Mouse (Mus musculus): ENCODE results near the gene E030018B13Rik. TPM values are rescaled to one million over a fixed set of nuclear protein-coding genes. Genes with fewer than 3 reads are reported as not detected.

The E030018B13Rik gene
- total and polyA plus RNA-seq, 3 experiments = not detected

DNA sequence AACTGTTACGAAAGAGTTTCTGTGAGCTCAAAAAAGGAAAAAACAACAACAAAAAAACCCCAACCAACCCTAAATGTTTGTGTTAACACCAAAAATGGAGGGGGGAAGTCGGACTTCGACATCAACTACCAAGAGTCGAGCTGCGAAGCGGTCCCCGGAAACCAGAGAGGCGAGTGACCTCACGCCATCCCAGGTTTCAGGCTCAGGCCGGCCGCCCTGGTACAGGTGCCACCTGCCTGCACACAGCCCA lies 20.3 kb downstream of the E030018B13Rik start:
- peaks cover 73% of the 10 kb centered on the region for H3K4me1 ChIP-seq (ENCODE audit: insufficient read depth, low read depth, low read length)
- ATAC-seq (ENCODE audit: extremely low read depth, insufficient number of reproducible peaks, low FRiP score, poor library complexity, severe bottlenecking) (no peak), DNase-seq (ENCODE audit: low spot score) (no peak)

DNA sequence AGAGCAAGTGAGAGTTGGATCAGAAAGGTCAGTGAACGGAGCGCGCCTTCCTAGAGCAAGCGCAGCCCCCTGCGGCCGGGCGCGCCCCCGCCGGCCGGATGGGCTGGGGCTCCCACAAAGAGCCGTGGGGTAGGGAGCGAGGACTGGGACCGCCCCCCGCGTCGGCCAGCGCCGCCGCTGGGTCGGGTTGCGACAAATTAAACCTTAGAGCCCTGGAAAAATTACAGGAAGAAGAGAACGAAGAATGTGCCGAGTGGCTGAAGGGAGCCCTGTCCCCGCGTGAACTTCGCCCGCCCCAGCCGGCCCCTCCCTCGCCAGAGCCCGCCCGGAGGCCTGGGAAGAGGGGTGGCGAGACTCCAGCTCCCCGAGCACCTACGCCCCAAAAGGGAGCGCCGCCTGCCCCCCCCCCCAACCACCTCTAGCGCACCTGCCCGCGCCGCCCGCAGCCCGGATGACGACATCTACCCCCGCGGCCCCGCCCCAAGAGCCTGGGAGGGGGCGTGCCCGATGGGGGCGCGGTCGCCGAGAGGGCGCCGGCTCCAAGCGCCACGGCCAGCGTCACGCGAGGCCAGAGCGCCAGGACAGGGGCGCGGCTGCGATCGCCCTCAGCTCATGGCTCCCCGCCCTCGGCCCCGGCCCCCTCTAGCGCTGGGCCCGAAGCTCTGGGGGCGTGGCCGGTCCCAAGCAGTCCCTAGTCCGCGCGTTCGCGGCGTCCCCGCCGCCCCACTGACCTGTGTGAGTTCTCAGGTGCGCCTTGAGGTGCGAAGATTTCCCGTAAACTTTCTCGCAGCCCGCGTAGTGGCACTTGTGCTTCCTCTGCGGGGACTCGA lies 20.8 kb downstream of the E030018B13Rik start:
- ATAC-seq (ENCODE audit: extremely low read depth, insufficient number of reproducible peaks, low FRiP score, poor library complexity, severe bottlenecking) = no peak
- Histone ChIP-seq H3K4me3 (ENCODE audit: low read depth, low read length) (peak overlapping the region; percentile 93), H3K4me1 (ENCODE audit: insufficient read depth, low read depth, low read length) (peaks cover 72% of the 10 kb centered on the region), H3K36me3 (replicated peaks) (peaks cover 19% of the 10 kb centered on the region), H3K27me3 (ENCODE audit: insufficient read depth, low read length) (no peaks in the 10 kb centered on the region), H3K9me3 (replicated peaks) (no peaks in the 10 kb centered on the region)
- TF ChIP-seq GATA1 (IDR thresholded peaks at IDR 0.05; ENCODE audit: borderline replicate concordance, low read length) (no peak), TAL1 (conservative IDR thresholded peaks at IDR 0.05; ENCODE audit: low read depth, low read length) (no peak), GATA2 (IDR thresholded peaks at IDR 0.05; ENCODE audit: borderline replicate concordance, low read depth, low read length) (no peak), POLR2AphosphoS5 (IDR thresholded peaks at IDR 0.05; ENCODE audit: insufficient replicate concordance, low read depth, low read length) (no peak)
- DNase-seq (ENCODE audit: low spot score) = peak; percentile 80

More for the DNA sequence above, 20.3 kb downstream of the E030018B13Rik start:
- TF ChIP-seq TAL1 (conservative IDR thresholded peaks at IDR 0.05; ENCODE audit: low read depth, low read length) (no peak), CTCF (IDR thresholded peaks at IDR 0.05; ENCODE audit: low read depth, low read length) (no peak), POLR2AphosphoS5 (IDR thresholded peaks at IDR 0.05; ENCODE audit: insufficient replicate concordance, low read depth, low read length) (no peak), GATA2 (IDR thresholded peaks at IDR 0.05; ENCODE audit: borderline replicate concordance, low read depth, low read length) (no peak), GATA1 (IDR thresholded peaks at IDR 0.05; ENCODE audit: borderline replicate concordance, low read length) (no peak)
- Histone ChIP-seq H3K27me3 (ENCODE audit: insufficient read depth, low read length) (no peaks in the 10 kb centered on the region), H3K36me3 (replicated peaks) (peaks cover 22% of the 10 kb centered on the region), H3K9me3 (replicated peaks) (no peaks in the 10 kb centered on the region), H3K4me3 (ENCODE audit: low read depth, low read length) (peak overlapping the region; percentile 93)

DNA sequence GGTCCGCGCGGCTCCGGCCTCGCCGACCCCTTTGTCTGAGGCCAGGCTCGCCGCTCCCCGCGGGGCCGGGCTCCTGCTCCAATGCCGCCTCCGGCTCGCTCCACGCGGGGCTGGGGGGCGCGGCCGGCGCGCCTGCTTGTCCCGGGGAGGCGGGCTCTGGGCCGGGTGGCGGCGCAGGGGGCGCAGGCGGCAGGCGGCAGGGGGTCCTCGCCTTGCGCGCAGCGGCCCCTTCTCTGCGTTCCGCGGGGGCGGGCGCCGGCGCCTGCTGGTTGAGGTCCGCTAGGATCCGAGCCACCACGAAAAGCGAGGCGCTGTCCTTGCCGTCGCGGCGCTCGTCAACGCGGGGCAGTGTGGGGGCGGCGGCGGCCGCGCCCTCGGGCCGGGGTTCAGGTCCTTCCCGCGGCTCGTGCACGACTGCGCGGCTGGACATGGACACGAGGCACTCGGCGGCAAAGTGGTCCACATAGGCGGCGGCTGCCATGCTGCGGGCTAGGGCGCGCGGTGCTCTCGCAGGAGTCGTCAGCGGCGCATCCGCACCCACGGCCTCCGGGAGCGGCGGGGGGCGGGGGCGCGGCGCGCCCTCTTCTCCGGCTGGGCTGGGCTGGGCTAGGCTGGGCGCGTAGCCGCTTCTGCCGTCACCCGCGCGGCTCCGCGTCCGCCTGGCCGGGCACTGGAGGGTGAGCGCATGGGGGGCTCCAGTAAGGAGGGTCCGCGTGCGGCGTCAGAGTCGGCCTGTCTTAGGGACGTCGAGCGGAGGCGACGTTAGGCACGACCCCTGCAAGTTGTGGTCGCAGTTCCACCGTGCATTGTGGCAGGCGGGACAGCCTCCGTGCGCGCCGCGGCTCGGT lies 21.6 kb downstream of the E030018B13Rik start:
- ATAC-seq (ENCODE audit: extremely low read depth, insufficient number of reproducible peaks, low FRiP score, poor library complexity, severe bottlenecking) = no peak
- Histone ChIP-seq H3K36me3 (replicated peaks) (peaks cover 18% of the 10 kb centered on the region), H3K27me3 (ENCODE audit: insufficient read depth, low read length) (no peaks in the 10 kb centered on the region), H3K4me3 (ENCODE audit: low read depth, low read length) (peak overlapping the region; percentile 93), H3K4me1 (ENCODE audit: insufficient read depth, low read depth, low read length) (peaks cover 64% of the 10 kb centered on the region), H3K9me3 (replicated peaks) (no peaks in the 10 kb centered on the region)
- DNase-seq (ENCODE audit: low spot score) = peak; percentile 71
- TF ChIP-seq CTCF (IDR thresholded peaks at IDR 0.05; ENCODE audit: low read depth, low read length) (no peak), GATA1 (IDR thresholded peaks at IDR 0.05; ENCODE audit: borderline replicate concordance, low read length) (no peak), GATA2 (IDR thresholded peaks at IDR 0.05; ENCODE audit: borderline replicate concordance, low read depth, low read length) (no peak), TAL1 (conservative IDR thresholded peaks at IDR 0.05; ENCODE audit: low read depth, low read length) (no peak), POLR2AphosphoS5 (IDR thresholded peaks at IDR 0.05; ENCODE audit: insufficient replicate concordance, low read depth, low read length) (no peak)

DNA sequence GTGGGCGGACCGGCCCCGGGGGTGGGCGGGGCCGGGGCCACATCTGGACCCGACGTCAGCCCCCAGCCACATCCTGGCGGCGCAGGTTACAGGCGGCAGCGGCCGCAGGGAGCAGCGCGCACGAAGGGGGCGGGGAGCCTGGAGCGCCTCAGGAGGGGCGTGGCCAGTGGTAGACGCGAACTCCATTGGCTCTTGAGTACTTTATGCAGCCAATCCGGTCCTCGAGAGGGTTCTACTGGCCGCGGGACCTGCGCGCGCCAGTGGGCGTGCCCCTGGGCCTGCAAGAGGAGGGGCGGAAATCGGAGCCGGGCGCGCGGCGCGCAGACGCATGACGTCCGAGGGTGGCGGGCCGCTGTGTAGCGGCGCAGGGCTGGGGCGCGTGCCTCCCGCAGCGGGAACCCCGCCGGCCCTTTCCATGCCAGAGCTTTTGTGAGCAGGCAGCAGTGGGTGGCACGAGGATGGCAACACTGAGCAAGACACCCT lies 22.3 kb downstream of the E030018B13Rik start, which contains the start of gene Klf13:
Klf13 (minus strand) TSS at position 2 of the 483 bp plus-strand sequence.
- no peaks in the 10 kb centered on the region for H3K9me3 ChIP-seq (replicated peaks)
- peak; percentile 97 for DNase-seq (ENCODE audit: low spot score)
- peaks cover 13% of the 10 kb centered on the region for H3K36me3 ChIP-seq (replicated peaks)
- H3K4me1 ChIP-seq (ENCODE audit: insufficient read depth, low read depth, low read length) = peaks cover 59% of the 10 kb centered on the region
- TF ChIP-seq TAL1 (conservative IDR thresholded peaks at IDR 0.05; ENCODE audit: low read depth, low read length) (no peak), GATA2 (IDR thresholded peaks at IDR 0.05; ENCODE audit: borderline replicate concordance, low read depth, low read length) (no peak), GATA1 (IDR thresholded peaks at IDR 0.05; ENCODE audit: borderline replicate concordance, low read length) (no peak), CTCF (IDR thresholded peaks at IDR 0.05; ENCODE audit: low read depth, low read length) (no peak), POLR2AphosphoS5 (IDR thresholded peaks at IDR 0.05; ENCODE audit: insufficient replicate concordance, low read depth, low read length) (no peak)
- H3K27me3 ChIP-seq (ENCODE audit: insufficient read depth, low read length) = no peaks in the 10 kb centered on the region
- peak; percentile 71 for ATAC-seq (ENCODE audit: extremely low read depth, insufficient number of reproducible peaks, low FRiP score, poor library complexity, severe bottlenecking)
- peak within 1 kb of the TSS; percentile 93 for H3K4me3 ChIP-seq (ENCODE audit: low read depth, low read length)

DNA sequence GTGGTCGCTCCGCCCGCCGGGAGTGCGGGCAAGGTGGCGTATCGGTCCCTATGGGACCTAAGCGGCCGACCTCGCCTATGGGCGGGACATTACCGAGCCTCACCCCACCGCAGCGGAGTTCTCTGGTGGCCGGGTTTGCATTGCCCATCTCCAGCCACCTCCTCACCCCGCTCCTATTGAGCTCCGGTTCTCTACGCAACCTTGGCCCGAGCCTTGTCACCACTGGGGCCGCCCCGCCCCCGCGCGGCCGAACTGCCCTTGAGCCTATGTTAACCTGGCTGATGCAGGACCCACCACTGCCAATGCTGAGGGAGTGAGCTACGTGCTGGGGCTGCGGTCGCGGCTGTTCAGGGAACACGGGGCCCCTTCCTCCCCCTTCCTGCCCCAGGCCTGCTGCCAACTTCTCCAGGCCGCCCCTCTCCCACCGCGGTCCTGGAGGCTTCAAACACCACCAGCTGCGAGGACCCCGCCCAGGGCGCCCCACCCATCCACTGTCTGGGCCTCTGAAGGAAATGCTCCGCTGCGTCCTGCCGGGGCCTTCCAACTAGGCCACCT lies 22.8 kb downstream of the E030018B13Rik start:
- H3K27me3 ChIP-seq (ENCODE audit: insufficient read depth, low read length) = no peaks in the 10 kb centered on the region
- peaks cover 56% of the 10 kb centered on the region for H3K4me1 ChIP-seq (ENCODE audit: insufficient read depth, low read depth, low read length)
- ATAC-seq (ENCODE audit: extremely low read depth, insufficient number of reproducible peaks, low FRiP score, poor library complexity, severe bottlenecking) (peak; percentile 48), DNase-seq (ENCODE audit: low spot score) (peak; percentile 88)
- TF ChIP-seq POLR2AphosphoS5 (IDR thresholded peaks at IDR 0.05; ENCODE audit: insufficient replicate concordance, low read depth, low read length) = no peak
- peaks cover 11% of the 10 kb centered on the region for H3K36me3 ChIP-seq (replicated peaks)
- peak overlapping the region; percentile 93 for H3K4me3 ChIP-seq (ENCODE audit: low read depth, low read length)
- H3K9me3 ChIP-seq (replicated peaks) = no peaks in the 10 kb centered on the region

DNA sequence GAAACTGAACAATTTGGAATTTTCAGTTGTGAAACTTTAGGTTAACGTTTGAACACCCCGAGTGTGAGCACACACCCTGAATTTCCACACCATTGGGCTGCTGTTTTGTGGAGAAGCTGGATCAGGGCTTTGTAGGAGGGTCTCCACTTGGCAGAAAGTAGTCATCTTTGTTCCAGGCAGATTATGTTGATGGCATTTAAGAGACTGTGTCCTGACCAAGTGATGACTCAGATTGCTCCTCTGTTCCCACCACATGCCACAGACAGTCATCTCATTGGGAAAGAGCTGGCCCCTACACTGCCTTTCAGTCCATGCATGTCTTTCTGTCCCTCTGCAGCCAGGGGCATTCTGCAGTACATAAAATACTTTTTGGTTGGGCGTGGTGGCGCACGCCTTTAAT lies 23.7 kb downstream of the E030018B13Rik start:
- H3K9me3 ChIP-seq (replicated peaks) = no peaks in the 10 kb centered on the region
- H3K27me3 ChIP-seq (ENCODE audit: insufficient read depth, low read length) = no peaks in the 10 kb centered on the region
- TF ChIP-seq POLR2AphosphoS5 (IDR thresholded peaks at IDR 0.05; ENCODE audit: insufficient replicate concordance, low read depth, low read length) (no peak), GATA2 (IDR thresholded peaks at IDR 0.05; ENCODE audit: borderline replicate concordance, low read depth, low read length) (no peak), TAL1 (conservative IDR thresholded peaks at IDR 0.05; ENCODE audit: low read depth, low read length) (no peak), CTCF (IDR thresholded peaks at IDR 0.05; ENCODE audit: low read depth, low read length) (no peak), GATA1 (IDR thresholded peaks at IDR 0.05; ENCODE audit: borderline replicate concordance, low read length) (no peak)
- ATAC-seq (ENCODE audit: extremely low read depth, insufficient number of reproducible peaks, low FRiP score, poor library complexity, severe bottlenecking) (no peak), DNase-seq (ENCODE audit: low spot score) (no peak)
- no peak overlapping the region for H3K4me3 ChIP-seq (ENCODE audit: low read depth, low read length)
- H3K36me3 ChIP-seq (replicated peaks) = peaks cover 6% of the 10 kb centered on the region
- peaks cover 48% of the 10 kb centered on the region for H3K4me1 ChIP-seq (ENCODE audit: insufficient read depth, low read depth, low read length)
